ENCODE assay signal across 15 mouse cellular contexts in the genomic region with DNA sequence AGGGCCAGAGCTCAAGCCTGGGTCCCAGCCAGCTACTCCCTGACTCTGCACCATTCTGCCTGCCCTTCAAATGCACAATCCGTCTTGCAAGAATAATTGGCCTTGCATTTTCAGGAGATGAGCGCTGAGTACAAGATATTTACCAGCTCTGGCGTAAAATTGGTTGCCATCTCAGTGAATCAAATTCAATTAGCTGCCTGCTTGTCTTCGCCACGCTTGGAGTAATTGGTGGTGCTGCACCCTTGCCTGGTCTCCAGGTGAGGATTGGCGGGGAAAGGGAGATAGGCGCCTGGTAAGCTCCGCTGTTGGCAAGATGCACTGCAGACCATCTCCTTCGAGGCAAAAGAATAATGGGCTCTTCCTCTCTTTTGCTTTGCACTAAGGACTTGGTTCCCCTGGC.
"Had no signal": no experiment of that assay in that cellular context is flagged by ENCODE, and none has a peak within 500 bp of the region (broad histone marks: within the 10 kb centered on the region; RNA-seq: fewer than 3 reads in every experiment).

No protein-coding gene starts in this region.

- H3K4me2 ChIP-seq: limb, embryonic 15.5 days; liver, embryonic 12.5 days; lung, embryonic 14.5 days; stomach, embryonic 15.5 days had no signal

- H3K9me3 ChIP-seq: limb, embryonic 15.5 days; liver, embryonic 12.5 days; stomach, embryonic 15.5 days had no signal

- H3K27me3 ChIP-seq: limb, embryonic 15.5 days; stomach, embryonic 15.5 days had no signal

- DNase-seq: kidney, adult 8-10 months; kidney, postnatal 14 days; lung, embryonic 14.5 days; lung, postnatal 10 days; lung, postnatal 4 days; midbrain, embryonic 14.5 days; right cerebral cortex, postnatal 14 days; thymus, adult 2 months; thymus, postnatal 25 days had no signal

- H3K27ac ChIP-seq: left cerebral cortex, adult 2 months; limb, embryonic 15.5 days; liver, embryonic 12.5 days; midbrain, embryonic 10.5 days; stomach, embryonic 15.5 days had no signal

- H3K4me3 ChIP-seq: left cerebral cortex, adult 2 months; limb, embryonic 15.5 days; liver, embryonic 12.5 days; midbrain, embryonic 10.5 days; stomach, embryonic 15.5 days had no signal

- H3K9ac ChIP-seq: limb, embryonic 15.5 days; liver, embryonic 12.5 days; lung, embryonic 14.5 days; stomach, embryonic 15.5 days had no signal

- ATAC-seq: intestine, postnatal 0 days; liver, embryonic 12.5 days had no signal

- H3K4me1 ChIP-seq: liver, embryonic 12.5 days; midbrain, embryonic 10.5 days; stomach, embryonic 15.5 days had no signal

- H3K36me3 ChIP-seq: limb, embryonic 15.5 days; liver, embryonic 12.5 days; midbrain, embryonic 10.5 days; stomach, embryonic 15.5 days had no signal
